Mouse (Mus musculus) liver, adult (tissue): ENCODE data around the gene Oxgr1.

Experiments used
- GATA4 ChIP-seq: IDR thresholded peaks from 2 replicates; pipeline ENCODE4 v1.6.1; 2014; ENCODE audit warnings: mild to moderate bottlenecking, low read length; ENCODE audit not compliant: insufficient replicate concordance

Gene Oxgr1

DNA sequence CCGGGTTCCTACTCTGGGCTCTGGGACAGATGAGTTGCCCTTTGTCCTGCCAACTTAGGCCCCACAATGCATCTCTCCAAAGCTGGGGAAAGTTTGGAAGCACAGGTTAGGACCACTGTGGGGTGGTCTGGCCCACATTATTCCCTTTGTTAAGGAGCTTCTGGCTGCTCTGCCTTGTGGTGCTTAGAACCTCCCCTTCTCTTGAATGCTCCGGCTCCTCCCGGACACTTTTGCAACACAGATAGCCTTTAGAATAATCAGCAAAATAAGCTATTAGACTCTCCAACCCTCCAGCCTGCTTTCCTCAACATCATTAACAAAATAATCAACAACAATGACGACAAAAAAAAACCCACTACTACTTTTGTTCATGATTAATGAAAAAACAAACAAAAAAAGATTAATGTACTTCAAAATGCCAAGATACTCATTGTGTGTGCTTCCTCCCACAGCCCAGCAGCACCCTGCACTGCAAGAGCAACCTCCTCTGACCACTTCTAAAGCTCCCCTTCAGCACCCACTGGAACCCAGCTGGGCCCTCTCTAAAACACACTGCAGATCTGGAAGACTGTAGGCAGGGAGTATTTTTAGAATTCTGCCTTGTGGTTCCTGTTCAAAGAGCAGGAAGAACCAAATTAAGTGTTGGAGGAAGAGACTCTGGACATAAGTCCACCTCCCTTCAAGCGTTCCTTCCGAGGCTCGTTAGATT, 53.1 kb downstream of the Oxgr1 start:
- TF ChIP-seq GATA4, result no peak

GRCm38 (mm10) chr14:119987257-119987656, 55.0 kb downstream of the Oxgr1 start:
- no peak for TF ChIP-seq GATA4

DNA sequence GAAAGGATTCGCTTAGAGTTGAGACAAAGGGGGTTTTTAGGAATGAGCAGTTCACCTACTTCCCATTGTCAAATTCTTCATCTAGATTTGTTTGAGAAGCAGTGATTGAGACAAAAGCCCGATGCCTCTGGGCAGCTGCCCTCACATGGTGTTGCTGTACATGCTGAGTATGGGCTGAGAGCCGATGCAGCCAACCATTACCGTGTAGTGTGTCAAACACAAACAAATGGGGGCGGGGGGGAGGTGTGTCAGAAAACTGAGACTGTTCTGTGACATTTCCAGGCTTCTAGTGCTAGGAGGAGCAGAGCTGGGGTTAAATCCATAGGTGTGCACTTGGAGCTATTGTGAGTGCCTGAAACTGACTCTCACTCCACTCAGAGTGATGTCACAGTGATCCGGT, 55.5 kb downstream of the Oxgr1 start:
- TF ChIP-seq GATA4, result no peak

- no peak for TF ChIP-seq GATA4
Measured at GRCm38 (mm10) chr14:119981314-119981713, 60.9 kb downstream of the Oxgr1 start.

GRCm38 (mm10) chr14:119980698-119981235, 61.5 kb downstream of the Oxgr1 start:
- no peak for TF ChIP-seq GATA4
